11 mouse cellular contexts compared by ENCODE assay signal in the genomic region with DNA sequence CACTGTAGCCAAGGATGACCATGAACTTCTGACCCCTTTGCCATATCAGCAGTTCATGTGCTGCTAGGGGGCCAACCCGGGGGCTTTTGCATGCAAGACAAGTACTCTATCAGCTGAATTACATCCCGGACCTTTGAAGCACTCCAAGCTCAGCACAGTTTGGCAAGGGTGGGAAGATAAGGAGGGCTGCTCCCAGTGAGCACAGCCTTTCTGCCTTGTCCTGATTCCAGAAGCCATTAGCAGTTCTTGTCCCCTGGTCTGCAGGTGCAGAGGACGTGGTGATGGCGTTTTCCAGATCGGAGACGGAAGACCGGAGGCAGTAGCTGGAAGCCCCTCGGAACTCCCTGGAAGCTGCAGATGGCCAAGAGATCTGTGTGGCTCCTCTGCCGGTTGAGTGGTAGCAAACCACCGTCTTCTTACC. TPM values are rescaled to one million over a fixed set of nuclear protein-coding genes. Genes with fewer than 3 reads are reported as not detected.
DNase-seq lines count a peak whose midpoint lies in the region; ATAC-seq and TF ChIP-seq lines count a peak whose summit lies in the region.
"Had no signal": no experiment of that assay in that cellular context is flagged by ENCODE, and none has a peak within 500 bp of the region (broad histone marks: within the 10 kb centered on the region; RNA-seq: fewer than 3 reads in every experiment).

No protein-coding gene starts in this region.

- 0 out of 2 replicates have a peak overlapping the region, but pooled peaks have one; percentile 18 for H3K4me2 ChIP-seq in lung, embryonic 14.5 days
- peak overlapping the region; percentile 49 for H3K4me2 ChIP-seq in hindbrain, embryonic 15.5 days
- H3K4me2 ChIP-seq in neural tube, embryonic 14.5 days (ENCODE audit: low read depth, low read length): peak overlapping the region; percentile 29; the same call in 1 of the 2 replicates

- peak overlapping the region; percentile 20; the same call in 1 of the 2 replicates for H3K27ac ChIP-seq in lung, embryonic 14.5 days (ENCODE audit: low read depth)
- H3K27ac ChIP-seq in hindbrain, embryonic 15.5 days (replicated peaks): peak overlapping the region; percentile 86
- peak overlapping the region; percentile 77; the same call in 1 of the 2 replicates for H3K27ac ChIP-seq in neural tube, embryonic 14.5 days (ENCODE audit: low read depth, low read length)

- no peak overlapping the region for H3K9ac ChIP-seq in lung, embryonic 14.5 days
- no peak overlapping the region for H3K9ac ChIP-seq in hindbrain, embryonic 15.5 days
- no peak overlapping the region for H3K9ac ChIP-seq in neural tube, embryonic 14.5 days (replicated peaks; ENCODE audit: low read depth, low read length)

- ATAC-seq in lung, embryonic 14.5 days (ENCODE audit: insufficient read depth): no peak
- no peak for ATAC-seq in hindbrain, embryonic 15.5 days (ENCODE audit: low FRiP score, low read depth)
- no peak for ATAC-seq in neural tube, embryonic 14.5 days (ENCODE audit: low read depth)
- ATAC-seq: CD4-positive, CD25-positive, alpha-beta regulatory T cell, adult 4 months had no signal

- WGBS in lung, embryonic 14.5 days: 61% methylated on average over 10 of the region's 10 CpGs
- 81% methylated on average over 10 of the region's 10 CpGs for WGBS in hindbrain, embryonic 15.5 days
- 81% methylated on average over 10 of the region's 10 CpGs for WGBS in neural tube, embryonic 14.5 days

- H3K27me3 ChIP-seq in lung, embryonic 14.5 days (ENCODE audit: insufficient read depth, low read length): no peaks in the 10 kb centered on the region
- H3K27me3 ChIP-seq in hindbrain, embryonic 15.5 days: no peaks in the 10 kb centered on the region
- H3K27me3 ChIP-seq in neural tube, embryonic 14.5 days (ENCODE audit: control insufficient read depth, insufficient read depth, low read length): no peaks in the 10 kb centered on the region

- no peak for TF ChIP-seq CTCF in lung, embryonic 14.5 days (IDR thresholded peaks at IDR 0.05; ENCODE audit: low read depth)

- H3K4me1 ChIP-seq in lung, embryonic 14.5 days (ENCODE audit: insufficient read depth): peaks cover 27% of the 10 kb centered on the region
- peaks cover 48% of the 10 kb centered on the region for H3K4me1 ChIP-seq in hindbrain, embryonic 15.5 days (replicated peaks)
- H3K4me1 ChIP-seq in neural tube, embryonic 14.5 days (ENCODE audit: control insufficient read depth, insufficient read depth, low read length): peaks cover 27% of the 10 kb centered on the region

- H3K9me3 ChIP-seq in lung, embryonic 14.5 days (ENCODE audit: low read depth, low read length): no peaks in the 10 kb centered on the region
- H3K9me3 ChIP-seq in hindbrain, embryonic 15.5 days: no peaks in the 10 kb centered on the region
- no peaks in the 10 kb centered on the region for H3K9me3 ChIP-seq in neural tube, embryonic 14.5 days (ENCODE audit: control insufficient read depth, low read length)

- H3K36me3 ChIP-seq in lung, embryonic 14.5 days (ENCODE audit: insufficient read depth): 0 out of 2 replicates have a peak, but pooled peaks cover 7% of the 10 kb centered on the region
- H3K36me3 ChIP-seq in hindbrain, embryonic 15.5 days: peaks cover 8% of the 10 kb centered on the region
- H3K36me3 ChIP-seq in neural tube, embryonic 14.5 days (ENCODE audit: control insufficient read depth, insufficient read depth, low read length): 0 out of 2 replicates have a peak, but pooled peaks cover 9% of the 10 kb centered on the region

- H3K4me3 ChIP-seq in lung, embryonic 14.5 days (ENCODE audit: low read depth, low read length): no peak overlapping the region
- peak overlapping the region; percentile 7; the same call in 1 of the 2 replicates for H3K4me3 ChIP-seq in hindbrain, embryonic 15.5 days
- H3K4me3 ChIP-seq in neural tube, embryonic 14.5 days (ENCODE audit: low read depth, low read length): no peak overlapping the region

- intact Hi-C loops in heart, postnatal 10 days (cut with DNase I): no loop called here

- peak; percentile 91 for DNase-seq in heart, adult 11 months
- DNase-seq in heart, postnatal 10 days: no peak
- DNase-seq in lung, embryonic 14.5 days: no peak
- no peak for DNase-seq in lung, postnatal 4 days
- no peak for DNase-seq in embryo, embryonic 11 days
- no peak for DNase-seq in urinary bladder, adult 18-20 months (ENCODE audit: low spot score in 2 of 2)
- DNase-seq: adrenal gland, postnatal 36 days; thymus, postnatal 14 days had no signal

RNA-seq across cellular contexts. Expression of gene Clstn1, which starts 22.3 kb away (rescaled TPM):
- 10 to 100 TPM; 84.3 to 88.1 TPM for total RNA-seq in heart, postnatal 10 days (2021)
- polyA plus RNA-seq in lung, embryonic 14.5 days (2014; fragmentation: Nextera tagmentation; extraction: Ambion mirVana): 45.3 and 45.7 TPM in 2 replicates
- 178 and 198 TPM in 2 replicates for polyA plus RNA-seq in hindbrain, embryonic 15.5 days (2015; fragmentation: Nextera tagmentation; extraction: Ambion mirVana)
- 107 and 139 TPM in 2 replicates for polyA plus RNA-seq in neural tube, embryonic 14.5 days (2014; fragmentation: Nextera tagmentation; extraction: Ambion mirVana)

RNA-seq across cellular contexts. Expression of gene Ctnnbip1, which starts 45.9 kb away (rescaled TPM):
- 10 to 100 TPM; 57.2 to 63.7 TPM for total RNA-seq in heart, postnatal 10 days (2021)
- 65.3 and 65.4 TPM in 2 replicates for polyA plus RNA-seq in lung, embryonic 14.5 days (2014; fragmentation: Nextera tagmentation; extraction: Ambion mirVana)
- 101 and 105 TPM in 2 replicates for polyA plus RNA-seq in hindbrain, embryonic 15.5 days (2015; fragmentation: Nextera tagmentation; extraction: Ambion mirVana)
- polyA plus RNA-seq in neural tube, embryonic 14.5 days (2014; fragmentation: Nextera tagmentation; extraction: Ambion mirVana): 93.2 and 98.0 TPM in 2 replicates

Comparison
In these comparisons a context has a peak if more than half of its experiments do, and no peak if none do; other contexts are left out.
1. H3K27ac ChIP-seq: peak in every context shown above with its lines; median percentile 86 in hindbrain, embryonic 15.5 days; 77 in neural tube, embryonic 14.5 days; 20 in lung, embryonic 14.5 days.